In the genomic region with DNA sequence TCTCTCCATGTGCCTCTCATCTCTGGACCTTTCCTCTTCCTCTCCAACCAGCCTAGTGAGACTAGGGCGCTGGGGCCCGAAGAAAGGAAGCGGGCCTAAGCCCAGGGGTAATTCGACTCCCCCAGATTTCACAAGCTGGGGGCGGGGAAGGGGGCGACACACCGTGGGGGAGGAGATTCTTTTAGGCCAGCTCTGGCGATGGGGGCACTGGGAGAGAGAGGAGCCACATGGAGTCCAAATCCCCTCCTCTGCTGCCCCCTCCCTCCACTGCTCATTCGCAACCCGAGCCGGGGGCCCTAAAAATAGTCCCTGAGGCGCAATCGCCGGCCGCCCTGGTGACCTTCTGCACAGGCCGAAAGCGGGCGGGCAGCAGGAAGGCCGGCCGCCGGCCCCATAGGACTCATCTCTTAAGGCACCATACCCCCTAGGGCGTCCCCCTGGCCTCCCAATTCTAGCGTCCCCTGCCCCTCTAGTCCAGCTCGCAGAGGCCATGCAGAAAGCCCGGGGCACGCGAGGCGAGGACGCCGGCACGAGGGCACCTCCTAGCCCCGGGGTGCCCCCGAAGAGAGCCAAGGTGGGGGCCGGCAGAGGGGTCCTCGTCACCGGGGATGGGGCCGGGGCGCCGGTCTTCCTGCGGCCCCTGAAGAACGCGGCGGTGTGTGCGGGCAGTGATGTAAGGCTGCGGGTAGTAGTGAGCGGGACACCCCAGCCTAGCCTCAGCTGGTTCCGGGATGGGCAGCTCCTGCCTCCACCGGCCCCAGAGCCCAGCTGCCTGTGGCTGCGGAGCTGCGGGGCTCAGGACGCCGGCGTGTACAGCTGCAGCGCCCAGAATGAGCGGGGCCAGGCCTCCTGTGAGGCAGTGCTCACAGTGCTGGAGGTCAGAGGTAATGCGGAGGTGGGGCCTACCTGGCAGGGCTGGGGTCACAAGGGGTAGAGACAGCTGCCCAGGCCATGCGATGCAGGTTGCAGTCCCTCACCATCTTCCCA, we compare ENCODE assay signal across 8 mouse cellular contexts. TPM values are rescaled to one million over a fixed set of nuclear protein-coding genes. Genes with fewer than 3 reads are reported as not detected.
DNase-seq lines count a peak whose midpoint lies in the region; ATAC-seq and TF ChIP-seq lines count a peak whose summit lies in the region.

A gene (plus strand): TSS at position 348 of the 987 bp plus-strand sequence.

- ATAC-seq in forebrain, postnatal 0 days = no peak
- ATAC-seq in hindbrain, embryonic 11.5 days (ENCODE audit: low FRiP score) = peak; percentile 59; the same call in 1 of the 2 replicates
- no peak; the same call in 1 of the 2 replicates for ATAC-seq in liver, embryonic 13.5 days (ENCODE audit: low read depth)

- H3K36me3 ChIP-seq in ES-Bruce4 (ENCODE audit: control insufficient read depth, insufficient read depth, low read length, poor library complexity, severe bottlenecking) = no peaks in the 10 kb centered on the region
- no peaks in the 10 kb centered on the region for H3K36me3 ChIP-seq in forebrain, postnatal 0 days (ENCODE audit: insufficient read depth)
- H3K36me3 ChIP-seq in hindbrain, embryonic 11.5 days (ENCODE audit: control insufficient read depth, insufficient read depth, low read length) = no peaks in the 10 kb centered on the region
- no peaks in the 10 kb centered on the region for H3K36me3 ChIP-seq in liver, embryonic 13.5 days

- TF ChIP-seq EP300 in ES-Bruce4 (IDR thresholded peaks at IDR 0.05; ENCODE audit: insufficient read depth, low read depth, low read length) = no peak

- peak within 1 kb of the TSS; percentile 85 for H3K9ac ChIP-seq in ES-Bruce4 (ENCODE audit: low read depth, poor library complexity, severe bottlenecking)
- peak within 1 kb of the TSS; percentile 28; the same call in 1 of the 2 replicates for H3K9ac ChIP-seq in forebrain, postnatal 0 days
- peak within 1 kb of the TSS; percentile 45; the same call in 1 of the 2 replicates for H3K9ac ChIP-seq in hindbrain, embryonic 11.5 days (ENCODE audit: low read depth, low read length)
- peak within 1 kb of the TSS; percentile 36; the same call in 1 of the 2 replicates for H3K9ac ChIP-seq in liver, embryonic 13.5 days

- H3K4me2 ChIP-seq in forebrain, postnatal 0 days (ENCODE audit: low read depth) = peak within 1 kb of the TSS; percentile 32
- H3K4me2 ChIP-seq in hindbrain, embryonic 11.5 days (replicated peaks; ENCODE audit: low read depth, low read length) = peak within 1 kb of the TSS; percentile 46
- peak within 1 kb of the TSS; percentile 52 for H3K4me2 ChIP-seq in liver, embryonic 13.5 days

- no peak within 1 kb of the TSS for H3K4me3 ChIP-seq in cerebellum, adult 2 months (replicated peaks; ENCODE audit: insufficient read depth, low read depth, low read length)
- H3K4me3 ChIP-seq in ES-Bruce4 (ENCODE audit: low read depth, low read length) = peak within 1 kb of the TSS; percentile 51
- H3K4me3 ChIP-seq in forebrain, postnatal 0 days (ENCODE audit: low read depth, low read length) = no peak within 1 kb of the TSS
- H3K4me3 ChIP-seq in hindbrain, embryonic 11.5 days (ENCODE audit: low read depth, low read length) = peak within 1 kb of the TSS; percentile 21
- peak within 1 kb of the TSS; percentile 16 for H3K4me3 ChIP-seq in liver, embryonic 13.5 days (replicated peaks)

- no peak for TF ChIP-seq CTCF in cerebellum, adult 2 months (IDR thresholded peaks at IDR 0.05; ENCODE audit: borderline replicate concordance, insufficient read depth, low read depth, low read length)
- TF ChIP-seq CTCF in ES-Bruce4 (IDR thresholded peaks at IDR 0.05; ENCODE audit: low read depth, low read length) = no peak
- TF ChIP-seq CTCF in forebrain, postnatal 0 days (IDR thresholded peaks at IDR 0.05; ENCODE audit: low read depth) = no peak

- 42% methylated on average over 57 of the region's 57 CpGs for WGBS in cerebellum, adult 2 months
- WGBS in forebrain, postnatal 0 days = 15% methylated on average over 57 of the region's 57 CpGs
- WGBS in hindbrain, embryonic 11.5 days = 7% methylated on average over 48 of the region's 57 CpGs
- WGBS in liver, embryonic 13.5 days (ENCODE audit: insufficient replicate concordance) = 10% methylated on average over 57 of the region's 57 CpGs

- no peak for TF ChIP-seq POLR2A in cerebellum, adult 2 months (IDR thresholded peaks at IDR 0.05; ENCODE audit: borderline replicate concordance, insufficient read depth, low read length)
- TF ChIP-seq POLR2A in ES-Bruce4 (IDR thresholded peaks at IDR 0.05; ENCODE audit: insufficient read depth, low read length) = no peak

- H3K27ac ChIP-seq in cerebellum, adult 2 months (ENCODE audit: insufficient read depth, low read length) = no peak within 1 kb of the TSS
- no peak within 1 kb of the TSS for H3K27ac ChIP-seq in ES-Bruce4 (ENCODE audit: insufficient read depth, low read length)
- H3K27ac ChIP-seq in forebrain, postnatal 0 days (ENCODE audit: low read depth, low read length) = no peak within 1 kb of the TSS
- H3K27ac ChIP-seq in hindbrain, embryonic 11.5 days (ENCODE audit: low read depth, low read length) = no peak within 1 kb of the TSS
- no peak within 1 kb of the TSS for H3K27ac ChIP-seq in liver, embryonic 13.5 days

- DNase-seq in cerebellum, adult 2 months = peak in 1 of 2 experiments; percentile 22
- no peak for DNase-seq in cerebellum, adult 11 months
- no peak for DNase-seq in forebrain, postnatal 0 days
- no peak for DNase-seq in hindbrain, embryonic 11.5 days (ENCODE audit: low spot score)
- no peak for DNase-seq in liver, embryonic 13.5 days
- no peak for DNase-seq in B cell, adult 2 months
- DNase-seq in urinary bladder, postnatal 10 days (ENCODE audit: low spot score) = no peak

- H3K27me3 ChIP-seq in cerebellum, adult 2 months (ENCODE audit: control insufficient read depth, insufficient read depth, low read length) = no peaks in the 10 kb centered on the region
- no peaks in the 10 kb centered on the region for H3K27me3 ChIP-seq in ES-Bruce4 (ENCODE audit: control insufficient read depth, insufficient read depth, low read length, poor library complexity, severe bottlenecking)
- H3K27me3 ChIP-seq in forebrain, postnatal 0 days (ENCODE audit: insufficient read depth, low read length) = peaks cover 4% of the 10 kb centered on the region
- peaks cover 16% of the 10 kb centered on the region for H3K27me3 ChIP-seq in hindbrain, embryonic 11.5 days (ENCODE audit: control insufficient read depth, insufficient read depth, low read length)
- peaks cover 74% of the 10 kb centered on the region for H3K27me3 ChIP-seq in liver, embryonic 13.5 days

- H3K9me3 ChIP-seq in ES-Bruce4 (replicated peaks; ENCODE audit: control insufficient read depth, insufficient read depth, low read length, poor library complexity, severe bottlenecking) = no peaks in the 10 kb centered on the region
- no peaks in the 10 kb centered on the region for H3K9me3 ChIP-seq in forebrain, postnatal 0 days (ENCODE audit: low read length)
- H3K9me3 ChIP-seq in hindbrain, embryonic 11.5 days (ENCODE audit: control insufficient read depth, low read length) = no peaks in the 10 kb centered on the region
- H3K9me3 ChIP-seq in liver, embryonic 13.5 days (replicated peaks) = no peaks in the 10 kb centered on the region

- peaks cover 32% of the 10 kb centered on the region for H3K4me1 ChIP-seq in cerebellum, adult 2 months (ENCODE audit: control insufficient read depth, insufficient read depth, low read length)
- no peaks in the 10 kb centered on the region for H3K4me1 ChIP-seq in ES-Bruce4 (ENCODE audit: control insufficient read depth, insufficient read depth, low read length)
- H3K4me1 ChIP-seq in forebrain, postnatal 0 days (ENCODE audit: insufficient read depth) = no peaks in the 10 kb centered on the region
- H3K4me1 ChIP-seq in hindbrain, embryonic 11.5 days (replicated peaks; ENCODE audit: control insufficient read depth, insufficient read depth, low read length) = peaks cover 5% of the 10 kb centered on the region
- H3K4me1 ChIP-seq in liver, embryonic 13.5 days (replicated peaks) = peaks cover 5% of the 10 kb centered on the region; the same call in 1 of the 2 replicates

RNA-seq across cellular contexts. Expression of the gene that starts here (rescaled TPM):
- polyA plus RNA-seq in cerebellum, adult 2 months (2012; rRNA removed) = 122 and 143 TPM in 2 replicates
- 18.0 and 19.8 TPM in 2 replicates for polyA plus RNA-seq in ES-Bruce4 (2011; ENCODE audit: insufficient read depth, insufficient read length, low read depth, missing spikeins)
- 44.4 and 56.3 TPM in 2 replicates for total RNA-seq in forebrain, postnatal 0 days (2014; rRNA removed)
- polyA plus RNA-seq in forebrain, postnatal 0 days (2015; fragmentation: Nextera tagmentation; extraction: Ambion mirVana) = 17.8 and 20.6 TPM in 2 replicates
- 11.1 and 12.7 TPM in 2 replicates for polyA plus RNA-seq in hindbrain, embryonic 11.5 days (2014; fragmentation: Nextera tagmentation; extraction: Ambion mirVana)
- 10.3 and 10.7 TPM in 2 replicates for polyA plus RNA-seq in liver, embryonic 13.5 days (2015; fragmentation: Nextera tagmentation; extraction: Ambion mirVana)

Comparison
In these comparisons a context has a peak if more than half of its experiments do, and no peak if none do; other contexts are left out.
1. H3K4me3 ChIP-seq: peak in ES-Bruce4 (single experiment), hindbrain, embryonic 11.5 days (single experiment) and liver, embryonic 13.5 days (single experiment); none in cerebellum, adult 2 months (single experiment) and forebrain, postnatal 0 days (single experiment).
2. H3K9ac ChIP-seq: peak in every context shown above with its lines; median percentile 85 in ES-Bruce4; 45 in hindbrain, embryonic 11.5 days; 36 in liver, embryonic 13.5 days; 28 in forebrain, postnatal 0 days.
3. Peak in every context shown above with its lines, with median percentiles within 50 percentile points of each other: H3K4me2 ChIP-seq.